Mouse (Mus musculus) megakaryocyte progenitor cell, adult 5-6 weeks (primary cell): ENCODE data around the gene Rars. TPM values are rescaled to one million over a fixed set of nuclear protein-coding genes. Genes with fewer than 3 reads are reported as not detected.
"Not testable (repeated sequence)": the region's sequence is repeated elsewhere in the genome, so short reads cannot be mapped to it uniquely, and the experiment has no call there.

ENCODE experiments used
- ATAC-seq: replicated peaks from 2 replicates; pipeline ENCODE4 v1.8.0; 2016; ENCODE audit warnings: mild to moderate bottlenecking, moderate TSS enrichment, inconsistent platforms; ENCODE audit not compliant: poor library complexity
- total RNA-seq, 2 experiments: library from RNA; stranded (forward) in 1 of 2; stranded (reverse) in 1 of 2; fragments of 157-497, 149-512 nt in 1 of 2; fragments of 200-1000 nt in 1 of 2; gene quantifications; 2 replicates each; pipeline versions ENCODE4 v1.2.3 to v1.2.4; 2015 to 2017

Rars gene
- total RNA-seq, 2 experiments from 2014 or later = 97.4 to 138 TPM

- 0 out of 2 replicates have a peak, but pooled peaks have one; percentile 24 for ATAC-seq
Observed at GRCm38 (mm10) chr11:35840282-35840681, 6.0 kb upstream of the Rars start.

GRCm38 (mm10) chr11:35838345-35839338 lies 4.3 kb upstream of the Rars start:
- ATAC-seq = peak; percentile 79

GRCm38 (mm10) chr11:35837156-35838126 lies 3.1 kb upstream of the Rars start:
- no peak for ATAC-seq

- no peak for ATAC-seq
Observed at GRCm38 (mm10) chr11:35833270-35833669, 1.0 kb downstream of the Rars start.

- ATAC-seq = no peak
Observed at GRCm38 (mm10) chr11:35832139-35832538, 2.2 kb downstream of the Rars start.

- peak; percentile 95 for ATAC-seq
Observed at GRCm38 (mm10) chr11:35827714-35828113, 6.6 kb downstream of the Rars start.

GRCm38 (mm10) chr11:35816316-35816715 lies 18.0 kb downstream of the Rars start:
- no peak for ATAC-seq

- ATAC-seq = no peak
Observed at GRCm38 (mm10) chr11:35811458-35811857, 22.8 kb downstream of the Rars start.

GRCm38 (mm10) chr11:35801332-35801731 lies 33.0 kb downstream of the Rars start:
- no peak for ATAC-seq

- peak; percentile 84 for ATAC-seq
Observed at GRCm38 (mm10) chr11:35798874-35799273, 35.4 kb downstream of the Rars start, which contains the start of gene Fbll1. TSS of gene Fbll1 (minus strand) at chr11:35798884.

- no peak for ATAC-seq
Observed at GRCm38 (mm10) chr11:35798495-35798820, 35.8 kb downstream of the Rars start.

GRCm38 (mm10) chr11:35797751-35798494 lies 36.4 kb downstream of the Rars start:
- ATAC-seq = no peak; the same call in 1 of the 2 replicates

- not testable (repeated sequence) for ATAC-seq
Observed at GRCm38 (mm10) chr11:35792800-35793199, 41.5 kb downstream of the Rars start.

- no peak for ATAC-seq
Observed at GRCm38 (mm10) chr11:35788443-35788842, 45.9 kb downstream of the Rars start.

GRCm38 (mm10) chr11:35784537-35784936 lies 49.8 kb downstream of the Rars start:
- peak; percentile 52; the same call in 1 of the 2 replicates for ATAC-seq

GRCm38 (mm10) chr11:35784002-35784401 lies 50.3 kb downstream of the Rars start:
- ATAC-seq = no peak

- ATAC-seq = no peak
Observed at GRCm38 (mm10) chr11:35783038-35783437, 51.3 kb downstream of the Rars start.

GRCm38 (mm10) chr11:35782444-35782843 lies 51.9 kb downstream of the Rars start:
- no peak for ATAC-seq

GRCm38 (mm10) chr11:35780336-35780735 lies 54.0 kb downstream of the Rars start:
- ATAC-seq = no peak

- no peak for ATAC-seq
Observed at GRCm38 (mm10) chr11:35776452-35776851, 57.9 kb downstream of the Rars start.
